Mouse (Mus musculus) granulocyte monocyte progenitor cell, adult 5-6 weeks (primary cell): ENCODE results near the gene Sept12. TPM values are rescaled to one million over a fixed set of nuclear protein-coding genes. Genes with fewer than 3 reads are reported as not detected.

Experiments
- ATAC-seq: replicated peaks from 2 replicates; pipeline ENCODE4 v1.8.0; 2016; ENCODE audit warnings: mild to moderate bottlenecking, moderate TSS enrichment, inconsistent platforms; ENCODE audit not compliant: poor library complexity, severe bottlenecking
- total RNA-seq, 2 experiments: library from RNA; stranded (forward) in 1 of 2; stranded (reverse) in 1 of 2; fragments of 200-712, 200-1000 nt in 1 of 2; fragments of >200 nt in 1 of 2; fragmentation: Nextera tagmentation in 1 of 2; gene quantifications; 2 replicates each; pipeline ENCODE4 v1.2.3; 2014 to 2017

The Sept12 gene
- total RNA-seq (2014; fragmentation: Nextera tagmentation) (not detected in 2 replicates), total RNA-seq (2017) (not detected in 2 replicates)

GRCm38 (mm10) chr16:4997553-4997952 is at the start of gene Sept12:
Sept12 (minus strand) TSS chr16:4997852.
- ATAC-seq = no peak

DNA sequence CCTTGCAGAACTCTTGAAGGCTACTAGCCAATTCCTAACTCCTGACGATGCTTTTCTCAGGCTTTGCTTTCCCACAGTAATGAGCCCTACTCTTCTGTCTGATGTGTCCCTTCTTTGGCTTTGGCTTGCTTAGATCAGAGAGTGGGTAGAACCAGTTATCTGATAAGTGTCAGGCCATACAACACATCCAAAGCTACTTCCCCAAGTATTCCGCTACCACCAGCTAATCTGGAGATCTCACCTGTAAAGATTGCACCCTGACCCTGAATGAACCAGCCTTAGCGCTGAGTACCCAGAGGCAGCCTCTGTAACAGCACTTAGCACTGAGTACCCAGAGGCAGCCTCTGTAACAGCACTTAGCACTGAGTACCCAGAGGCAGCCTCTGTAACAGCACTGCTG is 47.7 kb upstream of the Sept12 start:
- no peak for ATAC-seq

DNA sequence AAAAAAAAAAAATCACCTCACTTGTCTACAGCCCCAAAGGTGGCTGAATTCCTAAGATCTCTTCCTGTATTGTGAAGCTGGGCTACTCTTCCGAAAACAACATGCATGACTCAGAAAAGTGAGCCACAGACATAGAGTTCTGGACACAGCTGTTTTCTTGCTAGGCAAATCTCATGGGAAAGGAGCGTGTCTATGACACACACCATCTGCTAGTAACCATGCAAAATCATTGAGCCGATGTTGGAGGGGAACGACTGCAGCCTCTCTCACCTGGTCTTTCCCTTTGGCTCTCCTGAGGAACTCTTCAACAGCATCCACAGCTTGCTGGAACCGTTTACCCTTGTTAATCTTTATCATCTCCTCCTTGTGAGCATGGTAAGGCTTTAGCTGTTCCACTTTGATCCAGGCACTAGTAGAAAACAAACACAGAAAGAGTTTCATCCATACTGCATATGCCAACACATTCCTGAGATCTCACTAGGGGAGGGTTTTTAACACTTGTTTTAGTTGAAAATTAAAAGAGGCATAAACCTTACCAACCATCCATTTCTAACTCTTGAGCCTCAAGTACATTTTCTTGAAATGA is 39.1 kb upstream of the Sept12 start:
- ATAC-seq = no peak

DNA sequence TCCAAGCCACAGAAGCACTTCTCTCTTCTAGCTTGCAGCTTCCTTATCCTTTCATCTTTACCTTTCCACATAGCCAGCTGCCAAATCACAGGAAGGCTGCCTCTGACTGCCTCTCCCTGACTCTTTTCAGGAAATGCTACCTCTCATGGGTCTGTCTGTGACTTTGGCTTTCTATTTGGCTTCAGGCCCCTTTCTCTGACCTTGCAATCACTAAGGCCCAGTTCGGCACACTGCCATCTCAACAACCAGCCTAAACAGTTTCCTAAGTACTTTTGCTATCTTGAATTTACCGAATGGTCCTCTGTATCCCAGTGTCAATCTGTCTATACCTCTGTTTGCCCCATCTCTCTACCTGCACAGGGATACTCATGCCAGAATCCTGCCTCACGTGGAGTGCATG is 37.9 kb upstream of the Sept12 start:
- no peak for ATAC-seq

GRCm38 (mm10) chr16:5029847-5030246 is 32.2 kb upstream of the Sept12 start:
- peak; percentile 65 for ATAC-seq

DNA sequence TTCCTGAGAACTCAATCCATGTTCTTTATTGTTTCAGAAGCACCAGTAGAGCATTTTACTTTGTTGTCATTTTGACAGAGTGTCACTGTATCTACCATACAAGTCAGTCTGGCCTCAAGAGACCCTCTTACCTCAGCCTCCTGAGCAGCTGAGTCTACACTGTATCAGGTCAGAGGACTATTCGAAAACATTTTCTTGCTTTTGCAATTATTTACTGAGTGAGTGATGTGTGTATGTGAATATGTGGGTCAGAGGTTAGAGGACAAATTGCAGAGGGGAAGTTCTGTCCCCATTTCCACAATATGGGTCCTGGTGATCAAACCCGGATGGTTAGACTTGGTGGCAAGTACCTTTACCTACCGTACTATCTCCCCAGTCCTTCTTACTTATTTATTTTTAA is 26.4 kb upstream of the Sept12 start:
- ATAC-seq = no peak

DNA sequence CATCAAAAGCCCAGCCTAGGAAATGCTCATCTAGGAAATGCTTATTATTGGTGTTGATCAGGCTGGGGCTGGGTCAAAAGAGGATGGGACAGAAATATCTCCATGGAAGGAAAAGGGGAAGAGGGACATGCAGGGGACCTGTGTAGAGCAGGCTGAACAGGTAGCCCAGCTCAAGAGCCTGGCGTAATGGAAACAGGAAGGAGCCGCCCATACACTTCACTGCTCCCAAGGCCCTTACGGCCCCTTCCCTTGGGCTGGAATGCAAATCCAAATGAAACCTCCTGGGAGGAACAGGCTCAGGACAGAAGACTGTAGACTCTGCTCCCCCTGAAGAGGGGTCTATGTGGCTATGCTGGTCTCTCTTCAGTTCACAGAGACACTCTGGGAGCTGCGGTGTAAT is 16.9 kb upstream of the Sept12 start:
- ATAC-seq = no peak

DNA sequence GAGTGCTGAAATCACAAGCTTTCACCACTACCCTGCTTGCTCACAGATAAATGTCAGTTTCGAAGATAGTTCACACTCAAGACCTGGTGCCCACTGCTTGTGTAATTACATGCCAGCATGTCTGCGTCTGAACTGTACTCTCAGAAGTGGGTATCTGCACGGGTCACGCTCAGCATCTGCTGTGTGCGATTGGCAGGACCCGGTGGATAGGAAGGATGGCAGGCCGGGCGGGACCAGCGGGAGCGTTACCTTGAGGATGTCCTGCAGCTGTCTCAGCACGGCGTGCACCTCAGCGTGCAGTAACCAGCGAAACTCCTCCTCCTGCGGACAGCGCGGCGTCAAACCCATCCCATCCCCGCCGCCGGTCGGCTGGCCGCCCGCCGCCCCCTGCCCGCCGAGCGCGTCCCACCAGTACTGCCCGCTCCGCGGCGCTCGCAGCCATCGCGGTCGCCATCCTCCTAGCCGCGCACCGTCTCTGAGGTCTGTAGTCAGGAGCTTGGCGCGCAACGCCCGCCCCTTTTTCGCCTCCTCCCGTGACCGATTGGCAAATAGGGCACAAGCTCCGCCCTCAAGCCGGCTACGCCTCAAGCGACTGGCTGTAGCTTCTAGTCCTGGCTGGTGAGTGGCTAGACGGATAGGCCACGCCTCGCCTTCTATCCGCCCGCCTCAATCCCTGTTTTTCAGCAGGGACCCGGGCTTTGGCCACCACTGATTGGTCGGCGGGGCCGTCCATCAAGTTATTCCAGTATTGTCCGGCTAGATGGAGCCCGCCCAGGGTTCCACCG is 15.6 kb upstream of the Sept12 start, which contains the start of gene Rogdi:
Gene Rogdi, minus strand, starts transcription at position 500 of the 785 bp plus-strand sequence.
- peak; percentile 86 for ATAC-seq

- ATAC-seq = no peak
Observed at GRCm38 (mm10) chr16:5012036-5013005, 14.7 kb upstream of the Sept12 start.

DNA sequence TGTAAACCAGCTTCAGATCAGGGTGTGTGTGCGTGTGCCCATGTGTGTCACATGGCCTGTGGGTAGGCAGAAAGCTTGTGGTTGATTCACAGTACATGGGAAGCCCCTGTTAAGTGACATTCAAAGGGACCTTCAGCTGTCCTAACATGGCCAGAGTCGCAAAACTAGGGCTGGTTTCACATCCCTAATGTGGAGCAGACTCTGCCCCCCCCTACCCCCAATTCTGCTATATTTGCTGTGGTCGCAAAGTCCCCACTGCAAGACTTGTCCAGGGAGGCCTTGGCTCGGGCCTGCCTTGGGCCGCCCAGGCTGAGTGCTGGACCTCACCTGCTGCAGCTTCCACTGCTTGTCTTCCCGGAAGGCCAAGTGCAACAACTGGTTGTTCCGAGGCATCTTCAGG is 13.6 kb upstream of the Sept12 start:
- ATAC-seq = peak; percentile 49

GRCm38 (mm10) chr16:5010371-5010935 is 12.8 kb upstream of the Sept12 start:
- ATAC-seq = no peak

DNA sequence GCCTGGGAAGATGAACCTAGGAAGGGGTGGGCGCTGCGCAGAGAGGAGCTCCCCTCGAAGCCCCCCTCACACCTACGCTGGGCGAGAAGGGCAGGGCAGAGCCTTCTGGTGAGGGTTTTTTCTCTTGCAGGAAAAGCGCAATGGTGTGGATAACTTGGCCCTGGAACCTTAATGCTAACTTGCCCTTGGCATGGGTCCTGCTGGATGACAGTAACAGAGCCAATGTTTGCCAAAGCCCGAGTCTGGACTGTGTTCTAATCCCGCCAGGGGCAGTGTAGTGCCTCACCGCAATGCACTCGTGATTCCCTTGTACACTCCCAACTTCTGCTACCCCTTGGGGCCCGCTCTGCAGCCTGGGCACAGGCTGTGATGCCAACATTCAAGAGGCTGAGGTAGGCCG is 10.4 kb upstream of the Sept12 start:
- ATAC-seq = no peak

GRCm38 (mm10) chr16:5007492-5007891 is 9.8 kb upstream of the Sept12 start:
- ATAC-seq = no peak

GRCm38 (mm10) chr16:5007067-5007466 is 9.4 kb upstream of the Sept12 start, which contains the start of gene Smim22:
Smim22 (plus strand) TSS chr16:5007288.
- ATAC-seq = no peak

DNA sequence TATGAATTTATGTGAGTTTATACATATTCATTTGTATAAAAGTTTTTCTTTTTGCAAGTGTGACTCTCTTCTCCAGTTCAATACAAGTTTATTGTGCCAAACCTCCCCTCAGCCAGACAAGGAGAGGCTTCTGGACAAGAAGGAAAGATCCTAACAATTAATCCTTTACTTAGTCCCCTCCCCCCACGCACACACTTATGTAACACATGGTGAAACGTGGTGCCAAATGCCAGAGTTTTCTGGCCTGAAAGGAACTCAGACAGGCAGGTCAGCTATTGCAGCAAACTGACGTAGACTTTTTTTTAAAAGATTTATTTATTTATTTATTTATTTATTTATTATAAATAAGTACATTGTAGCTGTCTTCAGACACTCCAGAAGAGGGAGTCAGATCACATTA is 3.0 kb upstream of the Sept12 start:
- no peak for ATAC-seq

DNA sequence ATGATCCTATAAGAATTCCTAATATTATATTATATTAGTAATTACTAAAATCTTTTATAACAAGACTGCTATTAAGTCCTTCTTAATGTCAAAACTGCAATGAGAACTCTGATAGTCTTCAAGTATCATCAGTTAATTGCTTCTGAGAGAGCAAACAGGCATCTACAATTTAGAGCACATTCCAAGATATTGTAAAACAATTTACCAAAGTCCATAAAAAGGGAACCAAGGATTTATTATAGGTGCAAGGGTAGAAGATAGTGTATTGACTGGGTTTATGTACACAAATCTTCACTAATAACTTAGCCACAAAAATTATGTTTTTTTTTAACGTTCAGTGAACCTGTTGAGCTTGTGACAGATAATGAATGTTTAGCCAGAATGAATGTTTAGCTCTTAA is 1.3 kb upstream of the Sept12 start:
- ATAC-seq = no peak

DNA sequence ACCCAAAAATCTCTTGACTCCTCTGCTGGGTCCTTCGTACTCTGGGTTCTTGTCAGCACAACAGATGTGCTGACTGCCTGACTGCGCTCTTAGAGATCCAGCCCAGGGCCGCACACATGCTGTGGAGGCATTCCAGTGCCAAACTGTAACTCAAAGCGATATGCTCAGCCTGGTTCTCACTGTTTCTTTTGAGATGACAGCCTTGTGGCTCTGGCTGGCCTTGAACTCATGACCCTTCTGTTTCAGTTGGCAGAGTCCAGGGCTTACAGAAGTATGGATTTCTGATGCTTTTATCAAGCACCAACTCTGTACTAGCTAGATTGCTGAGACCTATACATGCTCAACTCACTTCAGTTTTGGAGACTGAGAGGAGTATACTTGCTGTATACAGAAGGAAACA is 4.4 kb downstream of the Sept12 start:
- ATAC-seq = no peak

DNA sequence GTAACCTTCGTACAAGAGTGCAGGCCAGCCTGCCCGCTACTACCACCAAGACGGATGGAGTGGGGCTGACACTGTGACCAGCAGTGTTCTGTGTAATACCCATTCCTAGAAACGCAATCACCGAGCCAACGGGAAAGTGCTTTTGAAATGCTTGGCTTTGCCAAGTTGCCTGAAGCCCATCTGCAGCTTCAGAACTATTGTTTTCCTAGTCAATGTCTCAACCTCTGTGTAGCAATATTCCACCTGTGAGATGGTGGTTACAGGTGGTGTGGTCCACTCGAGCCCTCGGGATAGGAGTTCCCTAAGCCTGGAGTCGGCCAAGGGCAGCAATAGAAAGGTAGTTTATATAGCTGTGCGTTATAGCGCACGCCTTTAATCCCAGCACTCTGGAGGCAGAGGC is 12.9 kb downstream of the Sept12 start:
- no peak for ATAC-seq

- ATAC-seq = peak; percentile 83
Observed at GRCm38 (mm10) chr16:4979755-4980380, 17.8 kb downstream of the Sept12 start.
